Mouse (Mus musculus) liver, embryonic 13.5 days (tissue): ENCODE results near the gene Wdr43. TPM values are rescaled to one million over a fixed set of nuclear protein-coding genes. Genes with fewer than 3 reads are reported as not detected.

Source experiments
- ATAC-seq: fragments of 200-750 bp; cut with Nextera tagmentation; 2 replicates; pipeline ENCODE4 v1.8.0; 2017; ENCODE audit warnings: low read depth, mild to moderate bottlenecking, moderate number of reproducible peaks, moderate library complexity
- DNase-seq: peaks from one replicate; pipeline ENCODE4 v3.0.0; 2022
- H3K27ac ChIP-seq: fragments of 300-500 bp; sonication (generic); 2 replicates; pipeline ENCODE4 v1.5.1; 2015; ENCODE audit warnings: moderate library complexity, mild to moderate bottlenecking, inconsistent platforms
- H3K27me3 ChIP-seq: fragments of 300-500 bp; sonication (generic); 2 replicates; pipeline ENCODE4 v1.6.1; 2015; ENCODE audit warnings: mild to moderate bottlenecking, inconsistent platforms
- H3K36me3 ChIP-seq: fragments of 300-500 bp; sonication (generic); 2 replicates; pipeline ENCODE4 v1.6.1; 2015; ENCODE audit warnings: mild to moderate bottlenecking, inconsistent platforms
- H3K4me1 ChIP-seq: fragments of 300-500 bp; sonication (generic); replicated peaks from 2 replicates; pipeline ENCODE4 v1.6.1; 2015; ENCODE audit warnings: inconsistent platforms
- H3K4me2 ChIP-seq: fragments of 300-500 bp; sonication (generic); 2 replicates; pipeline ENCODE4 v1.6.1; 2015; ENCODE audit warnings: inconsistent platforms, mild to moderate bottlenecking, moderate library complexity
- H3K4me3 ChIP-seq: fragments of 300-500 bp; sonication (generic); replicated peaks from 2 replicates; pipeline ENCODE4 v1.5.1; 2015; ENCODE audit warnings: mild to moderate bottlenecking, inconsistent platforms
- H3K9ac ChIP-seq: fragments of 300-500 bp; sonication (generic); 2 replicates; pipeline ENCODE4 v1.6.1; 2015; ENCODE audit warnings: mild to moderate bottlenecking, inconsistent platforms
- H3K9me3 ChIP-seq: fragments of 300-500 bp; sonication (generic); replicated peaks from 2 replicates; pipeline ENCODE4 v1.6.1; 2016; ENCODE audit warnings: inconsistent platforms
- WGBS: fragments of 180-500 bp; shearing (Covaris S2); methylation state at CpG from one replicate; pipeline ENCODE4 v1.1.7; 2015; ENCODE audit not compliant: insufficient replicate concordance; 5-methylcytosine and 5-hydroxymethylcytosine counted together
- polyA plus RNA-seq: library from polyadenylated mRNA; unstranded; fragments of >200 nt; fragmentation: Nextera tagmentation; extraction: Ambion mirVana; gene quantifications from 2 replicates; pipeline ENCODE4 v1.2.1, GENCODE M21; 2015

Gene Wdr43
- polyA plus RNA-seq, 1 experiment from 2014 or later, result 57.4 TPM

GRCm38 (mm10) chr17:71689903-71690302 lies 74.2 kb downstream of the Wdr43 start:
- ATAC-seq (no peak), DNase-seq (no peak)
- H3K4me3 ChIP-seq, result no peak overlapping the region
- 51% methylated on average over 5 of the region's 5 CpGs for WGBS
- H3K4me2 ChIP-seq, result no peak overlapping the region
- no peaks in the 10 kb centered on the region for H3K4me1 ChIP-seq
- H3K27ac ChIP-seq, result no peak overlapping the region
- no peaks in the 10 kb centered on the region for H3K27me3 ChIP-seq
- H3K9me3 ChIP-seq, result no peaks in the 10 kb centered on the region
- H3K9ac ChIP-seq, result no peak overlapping the region
- no peaks in the 10 kb centered on the region for H3K36me3 ChIP-seq

DNA sequence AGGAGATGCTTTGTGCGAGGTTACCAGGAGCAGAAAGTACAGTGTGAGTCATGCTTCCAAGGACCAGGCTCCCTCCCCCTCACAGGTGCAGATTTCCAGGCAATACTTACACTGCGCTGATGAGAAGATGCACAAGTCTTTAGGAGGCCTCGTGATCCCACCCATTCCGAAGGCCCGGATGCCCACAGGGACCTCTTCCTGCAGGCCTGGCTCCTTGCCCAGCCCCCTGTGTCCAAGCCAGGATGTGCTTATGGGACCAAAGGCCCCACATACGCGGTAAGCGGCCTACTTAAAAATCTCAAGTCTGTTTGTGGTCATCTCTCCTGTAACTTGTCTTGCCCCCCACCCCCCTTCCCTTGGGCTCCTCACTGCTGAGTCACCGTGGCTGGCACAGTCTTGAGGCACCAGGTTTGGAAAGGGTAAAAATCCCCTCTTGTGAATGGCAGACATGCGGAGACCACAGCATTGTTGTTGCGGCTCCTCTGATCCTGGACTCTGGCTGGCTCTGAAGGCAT lies 75.7 kb downstream of the Wdr43 start:
- no peak overlapping the region for H3K4me3 ChIP-seq
- H3K27me3 ChIP-seq, result no peaks in the 10 kb centered on the region
- 67% methylated on average over 11 of the region's 11 CpGs for WGBS
- ATAC-seq, result no peak
- no peak for DNase-seq
- no peak overlapping the region for H3K27ac ChIP-seq
- no peak overlapping the region for H3K4me2 ChIP-seq
- H3K9me3 ChIP-seq, result no peaks in the 10 kb centered on the region
- H3K4me1 ChIP-seq, result no peaks in the 10 kb centered on the region
- no peaks in the 10 kb centered on the region for H3K36me3 ChIP-seq
- no peak overlapping the region for H3K9ac ChIP-seq

DNA sequence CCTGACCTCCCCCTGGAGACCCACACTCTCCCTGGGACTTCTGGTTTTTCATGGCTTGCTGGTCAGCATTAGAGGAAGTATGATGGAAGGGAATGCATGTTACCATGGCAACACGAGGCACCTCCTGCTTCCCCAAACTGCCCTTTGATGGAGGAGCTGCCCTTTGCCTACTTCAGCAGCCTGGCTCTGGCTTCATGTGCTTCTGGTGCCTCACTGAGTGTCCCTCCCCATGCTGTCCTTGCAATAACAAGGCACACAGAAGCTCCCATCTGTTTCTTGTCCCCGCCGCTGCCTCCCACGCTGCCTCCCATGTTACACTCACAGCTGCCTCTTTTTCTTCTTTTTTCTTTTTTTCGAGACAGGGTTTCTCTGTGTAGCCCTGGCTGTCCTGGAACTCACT lies 77.6 kb downstream of the Wdr43 start:
- no peak overlapping the region for H3K27ac ChIP-seq
- 46% methylated on average over 5 of the region's 5 CpGs for WGBS
- no peak for ATAC-seq

DNA sequence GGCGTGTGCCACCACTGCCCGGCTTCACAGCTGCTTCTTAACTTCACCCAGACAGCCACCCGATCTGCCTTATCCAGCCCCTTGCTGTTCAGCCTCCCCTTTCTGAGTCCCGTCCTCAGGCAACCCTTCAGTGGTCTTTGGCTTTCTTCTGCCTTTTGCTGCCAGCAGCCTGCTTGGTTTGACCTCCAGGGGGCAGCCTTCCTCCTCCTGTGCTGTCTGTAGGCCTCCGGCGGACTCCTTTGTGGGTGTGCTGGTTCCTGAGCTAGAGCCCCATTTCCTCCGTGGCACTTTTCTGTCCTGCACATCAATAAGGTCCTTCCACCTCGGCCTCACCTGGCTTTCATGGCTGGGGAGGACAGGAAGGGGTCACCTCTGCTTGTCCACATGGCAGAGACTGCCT lies 78.1 kb downstream of the Wdr43 start:
- no peak for ATAC-seq
- Histone ChIP-seq H3K9ac (no peak overlapping the region), H3K4me1 (no peaks in the 10 kb centered on the region), H3K27ac (no peak overlapping the region), H3K4me2 (no peak overlapping the region), H3K4me3 (no peak overlapping the region), H3K9me3 (no peaks in the 10 kb centered on the region), H3K36me3 (no peaks in the 10 kb centered on the region), H3K27me3 (no peaks in the 10 kb centered on the region)
- 42% methylated on average over 8 of the region's 8 CpGs for WGBS
- DNase-seq, result no peak

More for the DNA sequence above, 77.6 kb downstream of the Wdr43 start:
- H3K27me3 ChIP-seq, result no peaks in the 10 kb centered on the region
- no peak overlapping the region for H3K4me2 ChIP-seq
- no peak overlapping the region for H3K9ac ChIP-seq
- H3K36me3 ChIP-seq, result no peaks in the 10 kb centered on the region
- no peaks in the 10 kb centered on the region for H3K4me1 ChIP-seq
- H3K9me3 ChIP-seq, result no peaks in the 10 kb centered on the region
- no peak overlapping the region for H3K4me3 ChIP-seq
- no peak for DNase-seq

- Histone ChIP-seq H3K27ac (no peak overlapping the region), H3K4me2 (no peak overlapping the region), H3K9me3 (no peaks in the 10 kb centered on the region), H3K9ac (no peak overlapping the region), H3K4me1 (no peaks in the 10 kb centered on the region), H3K36me3 (no peaks in the 10 kb centered on the region), H3K4me3 (no peak overlapping the region), H3K27me3 (no peaks in the 10 kb centered on the region)
- no peak for DNase-seq
- 67% methylated on average over 8 of the region's 8 CpGs for WGBS
- no peak for ATAC-seq
Measured at GRCm38 (mm10) chr17:71695151-71695550, 79.5 kb downstream of the Wdr43 start.

- no peak overlapping the region for H3K9ac ChIP-seq
- 66% methylated on average over 15 of the region's 15 CpGs for WGBS
- no peaks in the 10 kb centered on the region for H3K36me3 ChIP-seq
- DNase-seq, result no peak
- ATAC-seq, result no peak
- H3K4me2 ChIP-seq, result no peak overlapping the region
- no peaks in the 10 kb centered on the region for H3K9me3 ChIP-seq
- no peak overlapping the region for H3K27ac ChIP-seq
- H3K4me3 ChIP-seq, result no peak overlapping the region
- H3K27me3 ChIP-seq, result no peaks in the 10 kb centered on the region
- no peaks in the 10 kb centered on the region for H3K4me1 ChIP-seq
Measured at GRCm38 (mm10) chr17:71695716-71696315, 80.1 kb downstream of the Wdr43 start.

- Histone ChIP-seq H3K4me2 (no peak overlapping the region), H3K9ac (no peak overlapping the region), H3K27ac (no peak overlapping the region), H3K9me3 (no peaks in the 10 kb centered on the region), H3K4me3 (no peak overlapping the region), H3K36me3 (no peaks in the 10 kb centered on the region), H3K27me3 (no peaks in the 10 kb centered on the region), H3K4me1 (no peaks in the 10 kb centered on the region)
- WGBS, result 69% methylated on average over 5 of the region's 5 CpGs
- no peak for ATAC-seq
- no peak for DNase-seq
Measured at GRCm38 (mm10) chr17:71696396-71696795, 80.7 kb downstream of the Wdr43 start.

- DNase-seq, result no peak
- Histone ChIP-seq H3K36me3 (no peaks in the 10 kb centered on the region), H3K4me1 (no peaks in the 10 kb centered on the region), H3K4me2 (no peak overlapping the region), H3K27me3 (no peaks in the 10 kb centered on the region), H3K27ac (no peak overlapping the region), H3K4me3 (no peak overlapping the region), H3K9me3 (no peaks in the 10 kb centered on the region), H3K9ac (no peak overlapping the region)
- no peak for ATAC-seq
- 60% methylated on average over 11 of the region's 11 CpGs for WGBS
Measured at GRCm38 (mm10) chr17:71697896-71698618, 82.4 kb downstream of the Wdr43 start.

DNA sequence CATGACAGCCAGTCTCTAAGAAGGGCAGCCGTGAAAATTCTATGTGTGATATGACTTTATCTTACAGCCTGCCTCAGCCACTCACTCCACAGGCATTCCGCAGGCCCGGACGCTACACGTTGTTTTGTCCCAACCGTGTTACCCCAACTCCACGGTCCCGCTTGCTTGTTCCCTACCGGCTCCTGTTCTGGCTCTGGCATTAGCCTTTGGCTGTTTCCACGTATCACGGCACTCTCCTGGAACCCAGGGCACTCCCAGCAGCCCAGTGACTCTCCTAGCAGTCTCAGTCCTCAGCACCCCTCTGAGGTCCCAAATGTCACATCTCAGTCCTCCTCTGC lies 82.9 kb downstream of the Wdr43 start:
- H3K36me3 ChIP-seq, result no peaks in the 10 kb centered on the region
- 78% methylated on average over 11 of the region's 11 CpGs for WGBS
- no peak for ATAC-seq
- H3K27ac ChIP-seq, result no peak overlapping the region
- no peaks in the 10 kb centered on the region for H3K27me3 ChIP-seq
- H3K4me1 ChIP-seq, result no peaks in the 10 kb centered on the region
- H3K4me2 ChIP-seq, result no peak overlapping the region
- H3K9me3 ChIP-seq, result no peaks in the 10 kb centered on the region
- H3K4me3 ChIP-seq, result no peak overlapping the region
- no peak overlapping the region for H3K9ac ChIP-seq
- DNase-seq, result no peak

GRCm38 (mm10) chr17:71705113-71705512 lies 89.4 kb downstream of the Wdr43 start:
- Histone ChIP-seq H3K9ac (no peak overlapping the region), H3K27ac (no peak overlapping the region), H3K4me3 (no peak overlapping the region), H3K4me2 (no peak overlapping the region), H3K36me3 (no peaks in the 10 kb centered on the region), H3K27me3 (no peaks in the 10 kb centered on the region), H3K4me1 (no peaks in the 10 kb centered on the region), H3K9me3 (no peaks in the 10 kb centered on the region)
- DNase-seq (no peak), ATAC-seq (no peak)
- WGBS, result 44% methylated on average over 1 of the region's 1 CpGs

GRCm38 (mm10) chr17:71705550-71706480 lies 90.1 kb downstream of the Wdr43 start:
- ATAC-seq (no peak), DNase-seq (no peak)
- H3K4me1 ChIP-seq, result no peaks in the 10 kb centered on the region
- no peaks in the 10 kb centered on the region for H3K36me3 ChIP-seq
- H3K9ac ChIP-seq, result no peak overlapping the region
- no peak overlapping the region for H3K27ac ChIP-seq
- no peak overlapping the region for H3K4me2 ChIP-seq
- no peaks in the 10 kb centered on the region for H3K27me3 ChIP-seq
- WGBS, result 70% methylated on average over 14 of the region's 14 CpGs
- H3K4me3 ChIP-seq, result no peak overlapping the region
- no peaks in the 10 kb centered on the region for H3K9me3 ChIP-seq
